ENCODE assay signal across 8 mouse cellular contexts in the genomic region with DNA sequence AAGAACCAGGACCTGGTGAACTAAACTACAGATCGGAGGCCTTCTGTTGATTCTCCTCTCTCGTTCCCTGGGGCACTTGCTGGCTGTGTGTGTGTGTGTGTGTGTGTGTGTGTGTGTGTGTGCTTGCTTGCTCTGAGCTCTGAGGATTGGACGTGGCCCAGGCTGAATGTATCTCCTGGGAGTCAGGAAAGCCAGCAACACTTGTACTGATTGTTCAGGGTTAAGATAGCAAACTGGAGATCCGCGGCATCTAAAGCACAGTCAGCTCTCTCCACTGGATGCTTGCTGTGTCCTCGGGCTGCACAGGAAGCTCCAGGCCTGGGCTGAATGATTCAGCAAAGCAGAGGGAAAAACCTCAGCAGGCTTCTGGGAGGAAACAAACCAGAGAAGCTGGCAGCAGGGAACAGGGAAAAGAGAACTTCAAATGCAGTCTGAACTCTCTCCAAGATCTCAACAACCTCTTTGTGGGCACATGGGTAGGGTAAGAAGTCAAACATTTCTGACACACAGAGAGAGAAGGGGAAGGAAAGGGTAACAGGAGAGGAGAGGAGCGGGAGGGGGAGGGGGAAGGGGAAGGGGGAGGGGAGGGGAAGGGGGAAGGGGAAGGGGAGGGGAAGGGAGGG. TPM values are rescaled to one million over a fixed set of nuclear protein-coding genes. Genes with fewer than 3 reads are reported as not detected.
DNase-seq lines count a peak whose midpoint lies in the region; ATAC-seq and TF ChIP-seq lines count a peak whose summit lies in the region.

No protein-coding gene starts in this region.

- no peak overlapping the region for H3K9ac ChIP-seq in hindbrain, embryonic 11.5 days (ENCODE audit: low read depth, low read length)
- no peak overlapping the region for H3K9ac ChIP-seq in stomach, embryonic 16.5 days (ENCODE audit: low read length)

- peak; percentile 7 for DNase-seq in kidney, postnatal 14 days
- no peak for DNase-seq in kidney, adult 18-20 months
- peak; percentile 61 for DNase-seq in brain, embryonic 14.5 days (ENCODE audit: low read depth)
- DNase-seq in gastrocnemius, adult 18-20 months (ENCODE audit: low spot score), result peak; percentile 61
- peak; percentile 27 for DNase-seq in hindbrain, embryonic 11.5 days (ENCODE audit: low spot score)
- no peak for DNase-seq in spleen, postnatal 14 days (ENCODE audit: low spot score in 2 of 2)

- H3K27ac ChIP-seq in hindbrain, embryonic 11.5 days (ENCODE audit: low read depth, low read length), result no peak overlapping the region
- no peak overlapping the region for H3K27ac ChIP-seq in stomach, embryonic 16.5 days (ENCODE audit: low read length)

- no peaks in the 10 kb centered on the region for H3K36me3 ChIP-seq in hindbrain, embryonic 11.5 days (ENCODE audit: control insufficient read depth, insufficient read depth, low read length)
- no peaks in the 10 kb centered on the region for H3K36me3 ChIP-seq in stomach, embryonic 16.5 days (ENCODE audit: control insufficient read depth, insufficient read depth, low read length)

- no peak for TF ChIP-seq POLR2A in brain, embryonic 14.5 days (IDR thresholded peaks at IDR 0.05; ENCODE audit: borderline replicate concordance, extremely low read depth, insufficient read depth, insufficient read length, poor library complexity, severe bottlenecking)

- TF ChIP-seq CTCF in brain, embryonic 14.5 days (IDR thresholded peaks at IDR 0.05; ENCODE audit: borderline replicate concordance, extremely low read depth, insufficient read depth, insufficient read length), result no peak

- no peak overlapping the region for H3K4me3 ChIP-seq in hindbrain, embryonic 11.5 days (ENCODE audit: low read depth, low read length)
- H3K4me3 ChIP-seq in stomach, embryonic 16.5 days (replicated peaks; ENCODE audit: low read length), result no peak overlapping the region

- 0 out of 2 replicates have a peak, but pooled peaks have one; percentile 35 for ATAC-seq in hindbrain, embryonic 11.5 days (ENCODE audit: low FRiP score)
- ATAC-seq in stomach, embryonic 16.5 days (ENCODE audit: insufficient read depth, low FRiP score), result peak; percentile 13; the same call in 1 of the 2 replicates
- ATAC-seq in erythroid progenitor cell, adult 5-6 weeks (replicated peaks; ENCODE audit: low FRiP score, poor library complexity, severe bottlenecking), result no peak

- H3K9me3 ChIP-seq in hindbrain, embryonic 11.5 days (ENCODE audit: control insufficient read depth, low read length), result no peaks in the 10 kb centered on the region
- H3K9me3 ChIP-seq in stomach, embryonic 16.5 days (replicated peaks; ENCODE audit: control insufficient read depth, low read length), result no peaks in the 10 kb centered on the region

- H3K4me1 ChIP-seq in hindbrain, embryonic 11.5 days (replicated peaks; ENCODE audit: control insufficient read depth, insufficient read depth, low read length), result no peaks in the 10 kb centered on the region
- peaks cover 3% of the 10 kb centered on the region for H3K4me1 ChIP-seq in stomach, embryonic 16.5 days (ENCODE audit: control insufficient read depth, insufficient read depth, low read length)

- H3K4me2 ChIP-seq in hindbrain, embryonic 11.5 days (replicated peaks; ENCODE audit: low read depth, low read length), result no peak overlapping the region
- H3K4me2 ChIP-seq in stomach, embryonic 16.5 days (ENCODE audit: low read depth, low read length), result no peak overlapping the region

- WGBS in hindbrain, embryonic 11.5 days, result 17% methylated on average over 6 of the region's 7 CpGs
- 18% methylated on average over 6 of the region's 7 CpGs for WGBS in stomach, embryonic 16.5 days

- no peaks in the 10 kb centered on the region for H3K27me3 ChIP-seq in hindbrain, embryonic 11.5 days (ENCODE audit: control insufficient read depth, insufficient read depth, low read length)
- H3K27me3 ChIP-seq in stomach, embryonic 16.5 days (ENCODE audit: control insufficient read depth, insufficient read depth, low read length), result no peaks in the 10 kb centered on the region

RNA-seq across cellular contexts. Expression of gene Gm10118, which starts 27.2 kb away (rescaled TPM):
- polyA plus RNA-seq in brain, embryonic 14.5 days (2012; rRNA removed), result 0.39 and 1.4 TPM in 2 replicates
- total RNA-seq in gastrocnemius, adult 18-20 months (2021), result not detected
- 0.31 and 0.63 TPM in 2 replicates for polyA plus RNA-seq in hindbrain, embryonic 11.5 days (2014; fragmentation: Nextera tagmentation; extraction: Ambion mirVana)
- 0.13 and 0.25 TPM in 2 replicates for polyA plus RNA-seq in stomach, embryonic 16.5 days (2015; fragmentation: Nextera tagmentation; extraction: Ambion mirVana)
- not detected in 2 replicates for total RNA-seq in erythroid progenitor cell, adult 5-6 weeks (2015; ENCODE audit: low replicate concordance)
- not detected in 2 replicates for total RNA-seq in erythroid progenitor cell, adult 5-6 weeks (2017; ENCODE audit: low replicate concordance)

Comparison
In these comparisons a context has a peak if more than half of its experiments do, and no peak if none do; other contexts are left out.
1. DNase-seq: peak in kidney, postnatal 14 days (single experiment), brain, embryonic 14.5 days (single experiment), gastrocnemius, adult 18-20 months (single experiment) and hindbrain, embryonic 11.5 days (single experiment); none in kidney, adult 18-20 months (single experiment) and spleen, postnatal 14 days (0 of 2).